Mouse (Mus musculus) left cerebral cortex, adult 2 months (tissue): ENCODE measurements around the gene Cntd1. TPM values are rescaled to one million over a fixed set of nuclear protein-coding genes. Genes with fewer than 3 reads are reported as not detected.

Experiments used
- DNase-seq, 2 experiments: peaks; one replicate each; pipeline ENCODE4 v3.0.0; 2021 to 2022; ENCODE audit warnings: low spot score in 2 of 2, mixed read lengths in 1 of 2; ENCODE audit errors: extremely low spot score in 1 of 2
- H3K27ac ChIP-seq: fragments of 200-600 bp; 2 replicates; pipeline ENCODE4 v1.8.1; 2022
- H3K4me3 ChIP-seq: fragments of 200-600 bp; 2 replicates; pipeline ENCODE4 v1.8.1; 2022
- CTCF ChIP-seq: fragments of 200-600 bp; IDR thresholded peaks from 2 replicates; pipeline ENCODE4 v1.8.1; 2022; ENCODE audit warnings: antibody characterized with exemption, mild to moderate bottlenecking, moderate library complexity
- intact Hi-C: fragments of 180-260 bp; cut with DNase I; formaldehyde crosslinking; loops from one replicate; pipeline ENCODE4 v1.15.1; 2025
- total RNA-seq, 2 experiments: library from RNA; stranded (reverse); gene quantifications; 2 replicates each; pipeline ENCODE4 v1.2.3; 2021

The Cntd1 gene
- total RNA-seq, 2 experiments from 2014 or later = 0.44 to 0.81 TPM

DNA sequence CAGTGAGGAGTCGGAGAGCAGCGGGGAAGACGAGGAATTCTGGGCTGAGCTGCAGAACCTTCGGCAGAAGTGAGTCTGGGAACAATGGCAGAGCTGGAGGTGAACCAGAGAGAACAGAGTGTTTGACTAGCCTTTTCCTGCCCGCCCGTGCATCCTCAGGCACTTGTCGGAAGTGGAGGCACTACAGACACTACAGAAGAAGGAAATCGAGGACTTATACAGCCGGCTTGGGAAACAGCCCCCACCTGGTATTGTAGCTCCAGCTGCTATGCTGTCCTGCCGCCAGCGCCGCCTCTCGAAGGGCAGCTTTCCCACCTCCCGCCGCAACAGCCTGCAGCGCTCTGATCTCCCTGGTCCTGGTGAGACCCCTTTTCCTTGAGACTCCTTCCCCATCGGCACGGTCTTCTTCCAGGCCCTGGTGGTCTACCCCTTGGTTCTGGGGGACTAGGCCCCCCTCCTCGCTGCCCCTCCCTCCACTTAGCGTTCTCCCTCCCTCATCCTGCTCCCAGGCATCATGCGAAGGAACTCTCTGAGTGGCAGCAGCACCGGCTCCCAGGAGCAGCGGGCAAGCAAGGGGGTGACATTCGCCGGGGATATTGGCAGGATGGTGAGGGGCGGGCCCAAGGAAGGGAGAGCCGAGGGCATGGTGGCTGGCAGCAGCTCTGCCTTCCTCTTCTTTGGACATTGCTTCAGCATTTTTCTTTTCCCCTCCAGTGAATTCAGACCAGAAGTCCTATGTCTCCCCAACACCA lies 2.3 kb upstream of the Cntd1 start:
- intact Hi-C loops = loop anchor here (2.0 kb wide), 1 partner anchor 14 kb away; no protein-coding TSS in a partner anchor
- Histone ChIP-seq H3K27ac (no peak overlapping the region), H3K4me3 (no peak overlapping the region)
- TF ChIP-seq CTCF = no peak
- DNase-seq = no peak

DNA sequence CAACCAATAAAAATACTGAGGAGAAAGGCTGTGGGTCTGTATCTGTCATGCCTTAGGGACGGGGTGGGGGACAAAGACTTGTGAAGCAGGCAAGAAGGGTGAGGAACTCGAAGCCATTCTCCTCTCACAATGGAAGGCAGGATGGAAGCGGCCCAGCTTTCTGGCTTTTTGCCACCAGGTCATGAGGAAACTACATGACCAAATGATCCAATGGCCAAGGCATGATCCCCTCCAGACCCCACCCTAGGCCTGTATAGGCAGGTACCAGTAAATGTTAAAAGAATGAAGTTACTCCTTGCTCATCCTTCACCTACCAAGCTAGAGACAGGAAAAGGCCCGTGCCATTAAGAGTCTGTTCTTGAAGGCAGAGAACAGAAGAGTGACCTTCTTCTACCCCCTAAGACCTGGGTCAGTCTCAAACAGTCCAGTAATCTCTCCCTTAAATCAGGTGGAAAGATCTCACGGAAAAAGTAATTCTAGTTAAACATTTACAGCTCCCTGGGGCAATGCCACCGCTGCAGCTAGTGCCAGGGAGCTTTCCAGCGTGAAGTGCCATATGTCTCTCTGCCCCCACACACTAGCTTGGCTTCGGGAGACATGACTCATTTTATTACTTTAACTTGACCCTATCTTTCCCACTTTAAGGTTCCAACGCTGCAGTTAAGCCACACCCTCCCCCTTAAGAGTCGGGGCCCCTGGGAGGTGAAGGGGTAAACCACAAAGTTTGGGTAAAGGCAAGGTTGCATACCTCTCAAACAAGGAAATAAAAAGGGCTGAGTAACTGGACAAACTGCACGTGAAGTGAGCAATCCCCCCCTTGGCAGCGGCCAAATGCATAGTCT lies 1.2 kb upstream of the Cntd1 start:
- intact Hi-C loops = loop anchor here (2.0 kb wide), 2 partner anchors 15 to 25 kb away; partner anchors contain the start of gene Vps25

DNA sequence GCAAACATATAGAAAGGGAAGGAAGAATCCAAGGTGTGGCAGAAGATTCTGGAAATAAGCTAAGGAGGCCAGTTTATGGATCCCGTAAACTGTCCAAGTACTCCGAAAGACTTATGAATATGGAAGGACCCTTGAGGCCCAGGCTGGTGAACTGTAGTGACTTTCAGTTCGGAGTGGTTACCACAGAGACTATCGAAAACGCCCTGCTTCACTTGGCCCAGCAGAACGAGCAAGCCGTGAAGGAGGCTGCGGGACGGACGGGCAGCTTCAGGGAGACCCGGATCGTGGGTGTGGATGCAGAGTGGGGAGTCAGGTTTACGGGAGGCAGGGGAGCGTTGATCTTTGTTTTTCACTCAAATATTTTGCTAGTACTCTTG lies 369 bp downstream of the Cntd1 start:
- intact Hi-C loops = loop anchor here (2.0 kb wide), 1 partner anchor 26 kb away; the partner anchor contains the start of gene Vps25
- DNase-seq = no peak
- Histone ChIP-seq H3K4me3 (peak overlapping the region; percentile 84), H3K27ac (no peak overlapping the region)
- no peak for TF ChIP-seq CTCF

More for the DNA sequence above, 1.2 kb upstream of the Cntd1 start:
- H3K27ac ChIP-seq = peak overlapping the region; percentile 91; the same call in 1 of the 2 replicates
- TF ChIP-seq CTCF = no peak
- H3K4me3 ChIP-seq = peak overlapping the region; percentile 84
- DNase-seq = peak in 1 of 2 experiments; percentile 29

DNA sequence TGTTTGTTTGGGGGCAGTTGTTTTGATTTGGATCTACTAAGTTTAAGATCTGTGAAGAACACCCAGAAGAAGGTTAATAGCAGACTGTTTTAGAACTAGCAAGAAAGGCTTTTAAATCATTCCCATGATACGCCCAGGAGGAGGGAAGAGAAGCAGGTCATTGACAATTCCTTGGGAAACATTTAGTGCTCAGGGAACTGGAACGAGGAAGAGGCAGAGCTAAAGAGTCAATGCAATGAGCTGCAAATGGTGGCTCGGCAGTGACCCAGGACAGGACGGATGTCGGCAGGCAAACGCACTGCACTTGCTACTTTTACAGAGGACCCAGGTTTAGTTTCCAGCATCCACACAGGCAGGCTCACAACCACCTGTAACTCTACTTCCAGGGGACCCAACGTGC lies 2.0 kb downstream of the Cntd1 start:
- intact Hi-C loops = no loop called here
- H3K4me3 ChIP-seq = no peak overlapping the region
- no peak for DNase-seq
- no peak overlapping the region for H3K27ac ChIP-seq
- TF ChIP-seq CTCF = no peak

DNA sequence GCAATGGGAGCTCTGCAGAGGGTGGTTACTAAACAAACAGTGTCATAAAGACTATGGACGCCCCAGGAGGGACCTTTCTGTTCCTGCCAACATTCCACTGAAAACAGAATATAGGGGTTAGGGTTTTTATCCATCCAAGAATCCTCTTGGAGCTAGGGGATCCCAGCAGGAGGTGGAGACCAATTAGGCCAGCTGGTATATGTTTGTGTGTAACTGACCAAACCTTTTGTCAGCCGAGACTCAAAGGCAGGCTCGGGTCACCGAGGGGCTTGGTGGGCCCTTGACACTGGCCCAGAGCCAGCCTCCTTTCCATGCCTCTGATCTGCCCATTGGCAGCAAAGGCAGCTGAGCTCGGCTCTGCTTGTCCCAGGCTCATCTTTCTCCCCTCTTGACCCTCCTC lies 4.1 kb downstream of the Cntd1 start:
- DNase-seq = no peak
- Histone ChIP-seq H3K27ac (no peak overlapping the region), H3K4me3 (no peak overlapping the region)
- TF ChIP-seq CTCF = no peak
- intact Hi-C loops = no loop called here

DNA sequence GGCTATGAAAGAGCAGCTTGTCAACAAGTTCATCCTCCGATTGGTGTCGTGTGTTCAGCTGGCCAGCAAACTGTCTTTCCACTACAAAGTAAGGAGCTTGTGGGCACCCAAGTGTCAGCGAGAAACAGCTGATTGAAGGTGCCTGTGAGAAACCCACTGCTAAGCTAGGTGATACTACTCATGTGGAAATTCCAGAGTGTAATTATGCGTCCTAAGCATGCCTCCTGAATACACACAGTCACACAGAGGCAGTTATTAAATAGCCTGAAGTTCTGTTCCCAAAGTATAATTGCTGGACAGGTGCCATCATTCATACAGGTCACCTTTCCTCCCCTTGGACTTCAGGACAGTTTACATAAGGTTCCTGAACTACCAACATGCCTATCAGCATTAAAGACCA lies 5.0 kb downstream of the Cntd1 start:
- intact Hi-C loops = no loop called here
- TF ChIP-seq CTCF = no peak
- Histone ChIP-seq H3K4me3 (no peak overlapping the region), H3K27ac (no peak overlapping the region)
- no peak for DNase-seq

DNA sequence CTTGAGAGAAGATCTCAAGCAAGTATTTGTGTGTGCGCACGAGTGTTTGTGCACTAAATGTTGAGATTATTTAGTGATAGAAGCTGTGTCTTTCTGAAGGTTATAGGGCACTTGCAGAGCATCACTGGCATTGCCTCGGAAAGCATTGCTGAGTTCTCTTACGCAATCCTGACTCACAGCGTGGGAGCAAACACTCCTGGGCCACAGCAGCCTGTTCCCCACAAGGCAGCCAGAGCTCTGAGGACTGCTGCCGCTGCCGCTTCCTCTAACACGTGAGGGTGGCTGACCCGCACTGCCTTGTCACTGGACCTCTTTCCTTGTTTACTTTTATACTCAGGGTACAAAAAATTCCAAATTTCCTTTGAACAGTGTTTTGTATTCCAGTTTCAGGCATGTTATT lies 8.5 kb downstream of the Cntd1 start:
- intact Hi-C loops = no loop called here
- DNase-seq = no peak
- no peak overlapping the region for H3K27ac ChIP-seq

DNA sequence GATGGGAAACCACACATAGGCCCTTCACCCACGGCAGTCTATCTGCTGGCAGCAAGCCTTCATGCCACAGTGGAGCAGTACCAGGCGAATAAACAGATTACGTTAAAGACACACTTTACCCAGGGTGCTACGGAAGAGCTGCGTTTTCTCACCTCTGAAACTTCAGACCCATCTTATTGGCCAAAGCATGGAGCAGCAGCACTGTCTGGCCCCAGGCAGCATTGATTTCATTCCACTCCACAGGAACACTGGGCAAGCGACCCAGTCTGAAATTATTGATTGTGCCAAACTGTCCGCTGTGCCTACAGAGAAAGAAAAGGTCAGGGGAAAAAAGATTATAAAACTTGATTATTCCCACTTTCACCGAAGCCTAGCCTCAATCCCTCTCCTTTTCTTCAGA lies 12.4 kb downstream of the Cntd1 start:
- intact Hi-C loops = no loop called here
- Histone ChIP-seq H3K27ac (no peak overlapping the region), H3K4me3 (no peak overlapping the region)
- TF ChIP-seq CTCF = no peak
- no peak for DNase-seq

More for the DNA sequence above, 8.5 kb downstream of the Cntd1 start:
- H3K4me3 ChIP-seq = no peak overlapping the region
- no peak for TF ChIP-seq CTCF

DNA sequence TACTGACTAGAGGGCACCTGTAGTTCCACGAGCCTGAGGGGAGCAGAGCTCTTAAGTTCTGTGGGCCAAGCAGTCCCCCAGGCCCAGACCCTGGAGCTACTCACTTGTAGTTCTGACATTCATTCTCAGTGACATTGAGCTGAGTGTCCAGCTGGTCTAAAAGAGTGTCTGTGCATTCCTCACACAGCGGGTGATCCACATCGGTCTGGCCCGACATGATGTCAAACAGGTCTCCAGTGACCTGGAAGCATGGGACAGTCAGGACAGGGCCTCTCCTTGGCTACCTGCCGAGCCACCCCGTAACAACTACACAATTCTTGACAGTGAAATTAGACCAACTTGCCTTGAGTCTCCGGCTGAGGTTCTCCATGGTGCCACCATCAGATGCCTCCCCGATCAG lies 16.4 kb downstream of the Cntd1 start:
- intact Hi-C loops = no loop called here
- H3K27ac ChIP-seq = no peak overlapping the region
- no peak for TF ChIP-seq CTCF
- H3K4me3 ChIP-seq = no peak overlapping the region
- DNase-seq = no peak

DNA sequence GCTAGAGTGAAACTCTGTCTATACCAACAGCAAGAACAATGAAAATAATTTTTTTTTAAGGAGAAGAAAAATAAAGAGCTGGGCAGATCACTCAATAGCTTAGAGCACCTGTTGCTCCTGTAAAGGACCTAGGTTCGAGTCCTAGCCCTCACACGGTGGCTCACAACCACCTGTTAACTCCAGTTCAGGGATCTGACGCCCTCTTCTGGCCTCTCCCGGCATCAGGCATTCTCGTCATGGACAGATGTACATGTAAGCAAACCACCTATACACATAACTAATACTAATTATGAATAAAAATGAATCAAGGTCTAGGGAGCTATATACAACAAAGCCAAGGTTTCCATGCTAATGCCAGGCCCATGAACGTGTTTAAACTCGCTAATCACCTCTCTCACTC lies 22.1 kb downstream of the Cntd1 start:
- no peak overlapping the region for H3K27ac ChIP-seq
- TF ChIP-seq CTCF = no peak; the same call in 1 of the 2 replicates
- intact Hi-C loops = no loop called here
- H3K4me3 ChIP-seq = peak overlapping the region; percentile 90
- no peak for DNase-seq

DNA sequence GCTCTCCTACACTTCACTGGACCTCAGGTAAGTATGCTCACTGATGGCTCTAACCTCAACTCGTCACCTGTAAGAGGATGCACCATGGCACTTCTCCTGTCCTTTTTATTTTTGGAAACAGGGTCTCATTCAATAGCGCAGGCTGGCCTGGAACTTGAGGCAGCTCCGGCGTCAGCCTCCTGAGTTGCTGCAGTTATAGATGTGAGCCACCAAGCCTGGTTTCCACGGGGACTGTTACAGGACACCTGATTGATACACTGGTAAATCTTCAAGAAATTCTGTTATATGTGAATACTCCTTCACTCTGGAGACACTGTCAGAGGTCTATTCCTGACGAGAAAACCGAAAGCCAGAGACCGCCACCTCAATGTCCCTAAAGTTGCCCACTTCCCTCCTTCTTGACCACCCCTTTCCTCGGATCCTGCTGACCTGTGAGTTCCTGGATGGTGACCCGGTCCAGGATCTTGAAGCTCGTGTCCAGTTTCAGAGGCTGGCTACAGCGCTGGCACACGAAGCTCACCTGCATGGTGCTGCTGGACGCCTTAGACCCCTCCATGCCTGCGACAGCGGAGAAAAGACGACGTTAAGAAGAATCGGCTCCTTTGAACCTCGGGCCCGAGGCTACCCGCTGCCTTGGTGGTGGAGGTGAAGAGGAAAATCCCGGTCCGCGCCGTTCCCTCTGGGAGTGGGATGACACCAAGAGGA lies 22.6 kb downstream of the Cntd1 start:
- DNase-seq = no peak
- TF ChIP-seq CTCF = no peak
- H3K4me3 ChIP-seq = peak overlapping the region; percentile 90
- intact Hi-C loops = loop anchor here (1.0 kb wide), 2 partner anchors 48 to 90 kb away; partner anchors contain the start of gene Vps25
- peak overlapping the region; percentile 85 for H3K27ac ChIP-seq
